Mouse (Mus musculus) ES-E14 (cell line): ENCODE results near the gene Parp14. TPM values are rescaled to one million over a fixed set of nuclear protein-coding genes. Genes with fewer than 3 reads are reported as not detected.

ENCODE experiments used
- DNase-seq: peaks from one replicate; pipeline ENCODE4 v3.0.0-alpha.2; 2013; ENCODE audit warnings: low read depth, low spot score
- H3K27ac ChIP-seq: 2 replicates; pipeline ENCODE4 v1.5.1; 2012; ENCODE audit warnings: low read depth, mild to moderate bottlenecking, low read length, moderate library complexity, mixed read lengths; ENCODE audit not compliant: poor library complexity, insufficient read depth, severe bottlenecking
- H3K36me3 ChIP-seq: 2 replicates; pipeline ENCODE4 v1.6.1; 2012; ENCODE audit warnings: mild to moderate bottlenecking, low read length, moderate library complexity, mixed read lengths; ENCODE audit not compliant: control insufficient read depth, poor library complexity, insufficient read depth, severe bottlenecking
- H3K4me1 ChIP-seq, 2 experiments: fragments of 150-350 bp in 1 of 2; sonication (generic) in 1 of 2; 2 replicates each; pipeline ENCODE4 v1.6.1; 2012; ENCODE audit warnings: low read length in 2 of 2, mild to moderate bottlenecking in 1 of 2, mixed read lengths in 1 of 2; ENCODE audit not compliant: control insufficient read depth in 2 of 2, insufficient read depth in 2 of 2, poor library complexity in 1 of 2
- H3K4me3 ChIP-seq, 2 experiments: fragments of 150-350 bp in 1 of 2; sonication (generic) in 1 of 2; 2 replicates each; pipeline ENCODE4 v1.5.1; 2012; ENCODE audit warnings: low read length in 2 of 2, low read depth in 1 of 2, mild to moderate bottlenecking in 1 of 2, mixed read lengths in 1 of 2; ENCODE audit not compliant: insufficient read depth in 1 of 2, poor library complexity in 1 of 2, severe bottlenecking in 1 of 2
- H3K9ac ChIP-seq: 2 replicates; pipeline ENCODE4 v1.6.1; 2012; ENCODE audit warnings: low read depth, mild to moderate bottlenecking, low read length, mixed read lengths; ENCODE audit not compliant: poor library complexity, insufficient read depth, severe bottlenecking
- H3K9me3 ChIP-seq: fragments of 150-350 bp; sonication (generic); 2 replicates; pipeline ENCODE4 v1.6.1; 2012; ENCODE audit warnings: low read depth, mild to moderate bottlenecking, low read length; ENCODE audit not compliant: control insufficient read depth, insufficient read depth
- CHD2 ChIP-seq: IDR thresholded peaks from 2 replicates; pipeline ENCODE4 v1.6.1; 2014; ENCODE audit warnings: mild to moderate bottlenecking, low read depth, low read length, inconsistent platforms
- HCFC1 ChIP-seq: IDR thresholded peaks from 2 replicates; pipeline ENCODE4 v1.6.1; 2012; ENCODE audit warnings: low read length, inconsistent platforms, borderline replicate concordance; ENCODE audit not compliant: insufficient read depth
- MAFK ChIP-seq: IDR thresholded peaks from 2 replicates; pipeline ENCODE4 v1.6.1; 2014; ENCODE audit warnings: mild to moderate bottlenecking, low read depth, low read length, inconsistent platforms; ENCODE audit not compliant: insufficient read depth
- ZC3H11A ChIP-seq: IDR thresholded peaks from 2 replicates; pipeline ENCODE4 v1.6.1; 2012; ENCODE audit warnings: low read depth, mild to moderate bottlenecking, inconsistent platforms, low read length, borderline replicate concordance
- ZNF384 ChIP-seq: IDR thresholded peaks from 2 replicates; pipeline ENCODE4 v1.6.1; 2012; ENCODE audit warnings: low read depth, low read length, inconsistent platforms
- in situ Hi-C, 2 experiments: fragments of 600-800 bp; cut with MboI; formaldehyde crosslinking; loops; one replicate each; pipeline ENCODE4 v1.15.1; 2025; ENCODE audit warnings: low sequenced_read_pairs in 2 of 2, inconsistent platforms in 1 of 2; ENCODE audit not compliant: unreplicated experiment in 2 of 2
- total RNA-seq: library from RNA; depleted of rRNA; stranded (reverse); fragments of 300-350 nt; gene quantifications from 2 replicates; pipeline ENCODE4 v1.2.3, GENCODE M21; 2012; rRNA removed

Gene Parp14
- total RNA-seq = 2.5 and 4.6 TPM in 2 replicates

- peak within 1 kb of the TSS; percentile 74 for H3K9ac ChIP-seq
- no peaks in the 10 kb centered on the region for H3K9me3 ChIP-seq
- in situ Hi-C loops = no loop called here
- peak within 1 kb of the TSS; percentile 69 to 72 for H3K4me3 ChIP-seq
- peaks cover 13 to 15% of the 10 kb centered on the region in 2 experiments for H3K4me1 ChIP-seq
- DNase-seq = no peak
- no peak for TF ChIP-seq ZNF384
- TF ChIP-seq HCFC1 = no peak
- no peaks in the 10 kb centered on the region for H3K36me3 ChIP-seq
- peak within 1 kb of the TSS; percentile 12; the same call in 1 of the 2 replicates for H3K27ac ChIP-seq
Observed at GRCm38 (mm10) chr16:35871048-35871851, at the start of gene Parp14. Gene Parp14, minus strand, starts transcription at chr16:35871544.

DNA sequence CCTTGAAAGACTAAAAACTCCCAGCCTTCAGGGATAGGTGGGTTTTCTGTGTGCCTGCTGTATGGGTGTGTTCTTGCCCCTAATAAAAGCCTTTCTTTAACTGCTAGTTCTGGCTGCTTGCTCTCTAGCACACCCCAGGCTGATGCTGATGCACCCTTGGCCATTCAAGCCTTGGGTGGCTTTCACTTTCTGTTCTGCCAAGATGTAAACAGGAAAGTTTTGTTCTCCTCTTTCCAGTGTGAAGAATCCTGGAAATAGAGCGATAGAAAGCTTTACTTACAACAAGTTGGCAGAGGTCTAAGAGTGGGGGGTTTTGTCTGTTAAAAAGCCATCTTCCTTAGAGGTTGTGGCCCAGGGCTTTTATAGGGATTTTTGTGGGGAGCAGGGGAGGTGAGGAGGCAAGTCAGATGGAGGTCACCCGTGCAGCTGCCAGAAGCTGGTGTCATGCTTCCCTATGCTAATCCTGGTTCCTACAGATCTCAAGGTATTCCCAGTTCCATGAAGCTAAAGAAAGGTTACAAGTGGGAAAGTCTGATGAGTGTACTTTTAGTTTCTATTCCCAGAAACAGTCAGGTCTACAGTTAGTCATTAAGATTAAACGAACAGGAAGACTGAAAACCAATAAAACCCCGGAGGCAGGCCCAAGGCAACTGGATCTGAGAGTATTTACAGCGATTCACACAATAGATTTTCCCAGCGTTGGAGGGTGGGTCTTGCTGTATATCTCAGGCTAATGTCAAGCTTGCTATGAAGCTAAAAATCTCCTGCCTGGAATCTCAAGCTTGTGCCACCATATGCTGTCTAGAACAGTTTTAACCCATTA is 47.6 kb upstream of the Parp14 start:
- in situ Hi-C loops = no loop called here
- TF ChIP-seq CHD2 (no peak), MAFK (no peak), ZC3H11A (no peak), HCFC1 (no peak), ZNF384 (no peak)
- no peaks in the 10 kb centered on the region for H3K9me3 ChIP-seq
- H3K27ac ChIP-seq = no peak overlapping the region
- H3K4me3 ChIP-seq = no peak overlapping the region
- no peak overlapping the region for H3K9ac ChIP-seq
- no peak for DNase-seq
- no peaks in the 10 kb centered on the region for H3K36me3 ChIP-seq
- H3K4me1 ChIP-seq = 0 out of 4 replicates have a peak, but pooled peaks cover 0 to 6% of the 10 kb centered on the region in 2 experiments

GRCm38 (mm10) chr16:35914301-35914700 is 43.0 kb upstream of the Parp14 start:
- Histone ChIP-seq H3K9me3 (no peaks in the 10 kb centered on the region), H3K4me1 (0 out of 4 replicates have a peak, but pooled peaks cover 0 to 4% of the 10 kb centered on the region in 2 experiments), H3K9ac (no peak overlapping the region), H3K4me3 (no peak overlapping the region), H3K27ac (no peak overlapping the region), H3K36me3 (no peaks in the 10 kb centered on the region)
- in situ Hi-C loops = no loop called here
- DNase-seq = no peak
- TF ChIP-seq ZNF384 (no peak), MAFK (no peak), HCFC1 (no peak), CHD2 (no peak), ZC3H11A (no peak)

DNA sequence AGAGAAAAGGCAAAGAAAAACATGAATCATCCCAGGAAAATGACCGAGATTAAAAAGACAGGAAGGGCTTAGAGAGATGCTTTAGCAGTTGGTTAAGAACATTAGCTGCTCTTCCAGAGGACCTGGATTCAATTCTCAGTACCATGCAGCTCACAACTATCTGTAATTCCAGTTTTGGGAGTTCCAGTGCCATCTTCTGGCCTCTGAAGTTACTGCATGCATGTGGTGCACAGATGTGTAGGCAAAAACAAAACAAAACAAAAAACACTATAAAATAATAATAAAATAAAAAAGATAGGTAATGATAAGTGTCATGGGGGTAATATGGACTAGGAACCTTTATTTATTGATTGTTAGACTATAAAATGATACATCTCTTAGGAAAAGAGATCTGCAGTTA is 42.2 kb upstream of the Parp14 start:
- Histone ChIP-seq H3K27ac (no peak overlapping the region), H3K4me1 (0 out of 4 replicates have a peak, but pooled peaks cover 0 to 4% of the 10 kb centered on the region in 2 experiments), H3K9ac (no peak overlapping the region), H3K4me3 (no peak overlapping the region), H3K36me3 (no peaks in the 10 kb centered on the region), H3K9me3 (no peaks in the 10 kb centered on the region)
- in situ Hi-C loops = no loop called here
- TF ChIP-seq ZNF384 (no peak), ZC3H11A (peak; percentile 67; the same call in 1 of the 2 replicates), HCFC1 (no peak), MAFK (no peak)
- no peak for DNase-seq
